Mouse (Mus musculus) left cerebral cortex, adult 11 months (tissue): ENCODE measurements around the gene Fibin.

Experiments
- DNase-seq: peaks from one replicate; pipeline ENCODE4 v3.0.0; 2022; ENCODE audit warnings: low spot score

The Fibin gene

DNA sequence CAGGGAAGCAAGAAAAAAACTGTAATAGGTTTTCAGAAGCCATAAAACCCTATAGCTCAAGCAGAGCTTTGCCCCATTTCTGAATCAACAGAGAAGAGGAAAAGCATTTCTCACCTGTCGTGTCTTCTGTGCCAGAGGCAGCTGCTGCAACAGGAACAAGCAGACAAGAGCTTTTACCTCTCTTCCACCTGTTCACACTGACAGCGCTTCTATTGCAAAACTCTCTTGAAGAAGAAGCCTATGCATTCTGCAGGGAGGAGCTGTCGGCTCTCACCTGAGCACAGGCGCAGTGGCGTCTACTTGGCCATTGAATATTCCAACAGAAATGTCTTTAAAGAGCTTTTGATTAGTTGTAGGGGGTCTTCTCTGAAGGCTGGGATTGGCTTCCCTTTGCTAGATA is 48.9 kb downstream of the Fibin start:
- no peak for DNase-seq

DNA sequence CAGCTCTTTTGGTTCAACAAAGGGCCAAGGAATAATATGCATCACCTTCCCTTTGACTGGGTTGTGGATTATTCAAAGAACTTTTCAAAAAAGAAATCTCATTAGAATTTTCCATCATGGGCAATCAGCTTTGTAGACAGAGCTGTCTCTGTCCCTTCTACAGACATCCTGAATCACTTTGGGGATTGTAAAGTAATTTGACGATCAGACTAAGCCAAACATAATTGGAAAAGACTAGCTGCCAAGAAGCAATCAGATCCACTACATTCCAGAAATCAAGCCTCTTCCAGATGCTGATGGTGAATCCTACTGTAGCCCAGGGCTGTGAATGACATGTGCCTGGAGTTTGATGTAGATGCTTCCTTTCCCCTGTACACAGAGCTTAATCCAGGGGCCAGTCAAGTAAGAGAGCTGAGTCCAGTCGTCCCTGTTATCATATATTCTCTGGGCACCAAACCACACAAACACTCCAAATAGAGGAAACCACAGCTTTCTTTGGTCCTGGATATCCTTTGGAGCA is 49.6 kb downstream of the Fibin start:
- DNase-seq = no peak
